Mouse (Mus musculus) lung, postnatal 0 days (tissue): ENCODE results near the gene Gdpd3.

ENCODE experiments used
- CTCF ChIP-seq: IDR thresholded peaks from 2 replicates; pipeline ENCODE4 v1.5.1; 2016; ENCODE audit warnings: antibody characterized with exemption, mild to moderate bottlenecking
- EP300 ChIP-seq: IDR thresholded peaks from 2 replicates; pipeline ENCODE4 v1.6.1; 2016; ENCODE audit warnings: antibody characterized with exemption, mild to moderate bottlenecking, control low read depth

DNA sequence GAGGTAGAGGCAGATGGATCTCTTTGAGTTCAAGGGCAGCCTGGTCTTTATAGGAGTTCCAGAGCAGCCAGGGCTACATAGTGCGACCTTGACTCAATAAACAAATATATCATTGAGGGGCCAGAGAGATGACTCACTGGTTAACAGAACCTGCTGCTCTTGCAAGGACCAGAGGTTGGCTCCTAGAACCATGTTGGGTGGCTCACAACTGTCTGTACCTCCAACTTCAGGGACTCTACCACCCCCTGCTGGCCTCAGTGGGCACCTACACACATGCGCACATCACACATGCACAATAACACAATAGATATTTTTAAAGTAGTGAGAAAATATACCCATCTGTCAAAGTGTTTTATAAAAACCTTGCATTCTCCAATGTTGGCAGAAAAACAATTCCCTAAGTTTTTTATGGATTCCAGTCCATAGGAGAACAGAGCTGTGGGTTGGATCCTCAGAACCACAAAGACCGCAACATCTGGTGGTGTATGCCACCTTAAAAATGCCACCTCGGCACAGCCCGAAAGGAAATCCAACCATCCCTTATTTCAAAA is 47.3 kb upstream of the Gdpd3 start:
- TF ChIP-seq EP300 (no peak), CTCF (peak; percentile 18; the same call in 1 of the 2 replicates)
